Mouse (Mus musculus) spleen, postnatal 4 days (tissue): ENCODE measurements around the gene Serpinb6a.

Experiments used
- DNase-seq, 2 experiments: peaks; one replicate each; pipeline ENCODE4 v3.0.0; 2022; ENCODE audit warnings: low spot score in 2 of 2

The Serpinb6a gene

DNA sequence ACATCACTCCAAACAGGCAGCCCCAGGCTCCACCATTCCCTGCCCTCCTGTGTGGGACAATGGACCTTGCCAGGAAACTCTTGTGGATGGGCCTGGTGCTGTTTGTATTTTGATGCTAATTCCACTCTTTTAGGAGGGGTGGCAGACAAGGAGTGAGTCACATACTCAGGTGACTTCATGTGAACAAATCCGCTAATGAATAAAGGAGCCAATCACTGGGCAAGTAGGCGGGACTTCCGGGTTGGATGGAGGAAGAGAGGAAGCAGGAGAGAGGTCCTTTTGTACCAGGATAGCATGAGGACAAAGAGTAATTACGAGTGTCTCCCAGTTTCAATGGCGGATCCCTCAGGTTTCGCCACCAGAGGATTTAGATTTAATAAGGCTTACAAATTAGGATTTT lies 81.6 kb downstream of the Serpinb6a start:
- no peak for DNase-seq

GRCm38 (mm10) chr13:33906821-33907220 lies 95.8 kb downstream of the Serpinb6a start:
- DNase-seq: no peak

GRCm38 (mm10) chr13:33905176-33905954 lies 97.2 kb downstream of the Serpinb6a start, which contains the start of gene Serpinb6c:
TSS of gene Serpinb6c (minus strand) at chr13:33905708.
- no peak for DNase-seq

- no peak for DNase-seq
Measured at GRCm38 (mm10) chr13:33903290-33903689, 99.3 kb downstream of the Serpinb6a start.

- no peak for DNase-seq
Measured at GRCm38 (mm10) chr13:33894207-33894606, 108.4 kb downstream of the Serpinb6a start.
